Mouse (Mus musculus): ENCODE data around the gene Gcc1.

The Gcc1 gene

GRCm38 (mm10) chr6:28421469-28422000, 6.7 kb downstream of the Gcc1 start:
- peak; percentile 96 for DNase-seq

GRCm38 (mm10) chr6:28420865-28421264, 7.3 kb downstream of the Gcc1 start:
- no peak for DNase-seq

- no peak for DNase-seq
These were observed 7.8 kb downstream of the Gcc1 start for GRCm38 (mm10) chr6:28420361-28420760.

GRCm38 (mm10) chr6:28419673-28420072, 8.5 kb downstream of the Gcc1 start:
- DNase-seq, result no peak

GRCm38 (mm10) chr6:28418449-28418848, 9.7 kb downstream of the Gcc1 start:
- no peak for DNase-seq

GRCm38 (mm10) chr6:28416981-28417380, 11.2 kb downstream of the Gcc1 start:
- DNase-seq, result no peak

GRCm38 (mm10) chr6:28411236-28411635, 17.0 kb downstream of the Gcc1 start:
- no peak for DNase-seq

GRCm38 (mm10) chr6:28410053-28410452, 18.1 kb downstream of the Gcc1 start:
- peak; percentile 5 for DNase-seq

GRCm38 (mm10) chr6:28399791-28400190, 28.4 kb downstream of the Gcc1 start:
- peak; percentile 28 for DNase-seq

GRCm38 (mm10) chr6:28398726-28399125, 29.5 kb downstream of the Gcc1 start:
- no peak for DNase-seq

- DNase-seq, result peak; percentile 34
These were observed 30.4 kb downstream of the Gcc1 start, which contains the start of gene Zfp800 for GRCm38 (mm10) chr6:28397681-28398203. Gene Zfp800 (minus strand): TSS chr6:28398005.

GRCm38 (mm10) chr6:28396853-28397457, 31.2 kb downstream of the Gcc1 start:
- peak; percentile 21 for DNase-seq

- no peak for DNase-seq
These were observed 31.9 kb downstream of the Gcc1 start for GRCm38 (mm10) chr6:28396051-28396852.

- DNase-seq, result no peak
These were observed 39.2 kb downstream of the Gcc1 start for GRCm38 (mm10) chr6:28389038-28389437.

- no peak for DNase-seq
These were observed 43.0 kb downstream of the Gcc1 start for GRCm38 (mm10) chr6:28385169-28385568.

- DNase-seq, result no peak
These were observed 46.2 kb downstream of the Gcc1 start for GRCm38 (mm10) chr6:28381983-28382382.

- DNase-seq, result no peak
These were observed 58.1 kb downstream of the Gcc1 start for GRCm38 (mm10) chr6:28369966-28370683.

- no peak for DNase-seq
These were observed 60.6 kb downstream of the Gcc1 start for GRCm38 (mm10) chr6:28367575-28367974.
